Mouse (Mus musculus) testis, postnatal 14 days (tissue): ENCODE results near the gene Trpv3.
"Not testable (repeated sequence)": the region's sequence is repeated elsewhere in the genome, so short reads cannot be mapped to it uniquely, and the experiment has no call there.

Experiments
- DNase-seq: peaks from one replicate; pipeline ENCODE4 v3.0.0; 2021; ENCODE audit warnings: low spot score

Gene Trpv3

GRCm38 (mm10) chr11:73289621-73290020 lies 22.4 kb downstream of the Trpv3 start:
- no peak for DNase-seq

- DNase-seq: no peak
Observed at GRCm38 (mm10) chr11:73303123-73303522, 35.9 kb downstream of the Trpv3 start.

GRCm38 (mm10) chr11:73315961-73316360 lies 48.8 kb downstream of the Trpv3 start:
- no peak for DNase-seq

GRCm38 (mm10) chr11:73318581-73318980 lies 51.4 kb downstream of the Trpv3 start:
- DNase-seq: not testable (repeated sequence)

- DNase-seq: not testable (repeated sequence)
Observed at GRCm38 (mm10) chr11:73321064-73321463, 53.9 kb downstream of the Trpv3 start.

GRCm38 (mm10) chr11:73323906-73324830 lies 57.0 kb downstream of the Trpv3 start:
- DNase-seq: no peak

- DNase-seq: no peak
Observed at GRCm38 (mm10) chr11:73326485-73326886, 59.3 kb downstream of the Trpv3 start.

GRCm38 (mm10) chr11:73327361-73327760 lies 60.2 kb downstream of the Trpv3 start:
- DNase-seq: no peak

GRCm38 (mm10) chr11:73329442-73329841 lies 62.3 kb downstream of the Trpv3 start, which contains the start of the genes Aspa, Gm49340 and Spata22:
Gene Aspa, minus strand, starts transcription at chr11:73329596.
Gene Gm49340, plus strand, starts transcription at chr11:73329741.
Gene Spata22, plus strand, starts transcription at chr11:73329741.
- peak; percentile 91 for DNase-seq

GRCm38 (mm10) chr11:73333357-73333756 lies 66.2 kb downstream of the Trpv3 start:
- no peak for DNase-seq

- DNase-seq: no peak
Observed at GRCm38 (mm10) chr11:73336919-73337318, 69.7 kb downstream of the Trpv3 start.
